Mouse (Mus musculus) lung, postnatal 0 days (tissue): ENCODE data around the gene Otud5. TPM values are rescaled to one million over a fixed set of nuclear protein-coding genes. Genes with fewer than 3 reads are reported as not detected.
A peak's percentile ranks its signal among the peaks of the same experiment; 100 is the strongest.
"Not testable (repeated sequence)": the region's sequence is repeated elsewhere in the genome, so short reads cannot be mapped to it uniquely, and the experiment has no call there.

Source experiments
- ATAC-seq: fragments of 200-750 bp; cut with Nextera tagmentation; 2 replicates; pipeline ENCODE4 v1.8.0; 2017; ENCODE audit warnings: moderate library complexity
- DNase-seq: peaks from one replicate; pipeline ENCODE4 v3.0.0-alpha.2; 2016; ENCODE audit warnings: low spot score
- H3K27ac ChIP-seq: fragments of 300-500 bp; sonication (generic); 2 replicates; pipeline ENCODE4 v1.5.1; 2014; ENCODE audit warnings: antibody characterized with exemption, mild to moderate bottlenecking, low read length, mixed read lengths
- H3K27me3 ChIP-seq: fragments of 300-500 bp; sonication (generic); replicated peaks from 2 replicates; pipeline ENCODE4 v1.6.1; 2014; ENCODE audit warnings: low read length, mixed read lengths; ENCODE audit not compliant: insufficient read depth
- H3K36me3 ChIP-seq: fragments of 300-500 bp; sonication (generic); 2 replicates; pipeline ENCODE4 v1.6.1; 2014; ENCODE audit warnings: low read length, mixed read lengths; ENCODE audit not compliant: insufficient read depth
- H3K4me1 ChIP-seq: fragments of 300-500 bp; sonication (generic); 2 replicates; pipeline ENCODE4 v1.6.1; 2014; ENCODE audit warnings: antibody characterized with exemption, low read depth, low read length, mixed read lengths; ENCODE audit not compliant: insufficient read depth
- H3K4me2 ChIP-seq: fragments of 300-500 bp; sonication (generic); replicated peaks from 2 replicates; pipeline ENCODE4 v1.6.1; 2014; ENCODE audit warnings: low read depth, mild to moderate bottlenecking, low read length, moderate library complexity, mixed read lengths
- H3K4me3 ChIP-seq: fragments of 300-500 bp; sonication (generic); 2 replicates; pipeline ENCODE4 v1.5.1; 2014; ENCODE audit warnings: low read depth, low read length
- H3K9ac ChIP-seq: fragments of 300-500 bp; sonication (generic); replicated peaks from 2 replicates; pipeline ENCODE4 v1.6.1; 2014; ENCODE audit warnings: low read depth, mild to moderate bottlenecking
- H3K9me3 ChIP-seq: fragments of 300-500 bp; sonication (generic); 2 replicates; pipeline ENCODE4 v1.6.1; 2016; ENCODE audit warnings: low read length, mixed read lengths
- CTCF ChIP-seq: IDR thresholded peaks from 2 replicates; pipeline ENCODE4 v1.5.1; 2016; ENCODE audit warnings: antibody characterized with exemption, mild to moderate bottlenecking
- EP300 ChIP-seq: IDR thresholded peaks from 2 replicates; pipeline ENCODE4 v1.6.1; 2016; ENCODE audit warnings: antibody characterized with exemption, mild to moderate bottlenecking, control low read depth
- WGBS: fragments of 180-500 bp; shearing (Covaris S2); extraction: QIAGEN DNeasy Blood & Tissue Kit; methylation state at CpG from one replicate; pipeline ENCODE4 v1.1.7; 2014; 5-methylcytosine and 5-hydroxymethylcytosine counted together
- polyA plus RNA-seq: library from polyadenylated mRNA; unstranded; fragments of >200 nt; fragmentation: Nextera tagmentation; extraction: Ambion mirVana; gene quantifications from 2 replicates; pipeline ENCODE4 v1.2.1, GENCODE M21; 2015

The Otud5 gene
- polyA plus RNA-seq = 29.0 and 30.3 TPM in 2 replicates

GRCm38 (mm10) chrX:7841163-7842162 is at the start of gene Otud5:
Gene Otud5, plus strand, starts transcription at chrX:7841364.
- DNase-seq (peak; percentile 97), ATAC-seq (peak; percentile 97)
- Histone ChIP-seq H3K4me2 (peak within 1 kb of the TSS; percentile 58), H3K27me3 (no peaks in the 10 kb centered on the region), H3K36me3 (no peaks in the 10 kb centered on the region), H3K27ac (peak within 1 kb of the TSS; percentile 93), H3K4me3 (peak within 1 kb of the TSS; percentile 68), H3K9me3 (no peaks in the 10 kb centered on the region), H3K4me1 (no peaks in the 10 kb centered on the region), H3K9ac (peak within 1 kb of the TSS; percentile 70)
- TF ChIP-seq EP300 = no peak
- TF ChIP-seq CTCF = 0 out of 2 replicates have a peak, but pooled peaks have one; percentile 2
- WGBS = 11% methylated on average over 62 of the region's 74 CpGs

- ATAC-seq = no peak
- H3K9me3 ChIP-seq = no peaks in the 10 kb centered on the region
- no peaks in the 10 kb centered on the region for H3K36me3 ChIP-seq
- DNase-seq = peak; percentile 47
- H3K27ac ChIP-seq = no peak overlapping the region
- H3K9ac ChIP-seq = no peak overlapping the region
- H3K27me3 ChIP-seq = no peaks in the 10 kb centered on the region
- H3K4me2 ChIP-seq = no peak overlapping the region
- H3K4me1 ChIP-seq = no peaks in the 10 kb centered on the region; the same call in 1 of the 2 replicates
- 31% methylated on average over 3 of the region's 3 CpGs for WGBS
- TF ChIP-seq CTCF (peak; percentile 53), EP300 (no peak)
- H3K4me3 ChIP-seq = no peak overlapping the region
Measured at GRCm38 (mm10) chrX:7793361-7793760, 47.8 kb upstream of the Otud5 start.

GRCm38 (mm10) chrX:7795016-7795415 is 46.1 kb upstream of the Otud5 start:
- Histone ChIP-seq H3K27ac (no peak overlapping the region), H3K4me3 (no peak overlapping the region), H3K36me3 (no peaks in the 10 kb centered on the region), H3K9ac (no peak overlapping the region), H3K4me1 (no peaks in the 10 kb centered on the region; the same call in 1 of the 2 replicates), H3K9me3 (no peaks in the 10 kb centered on the region), H3K27me3 (no peaks in the 10 kb centered on the region), H3K4me2 (no peak overlapping the region)
- no peak for TF ChIP-seq CTCF
- no peak for TF ChIP-seq EP300
- DNase-seq = no peak
- WGBS = 31% methylated on average over 7 of the region's 7 CpGs
- ATAC-seq = no peak

- Histone ChIP-seq H3K27ac (no peak overlapping the region), H3K4me1 (no peaks in the 10 kb centered on the region), H3K36me3 (no peaks in the 10 kb centered on the region), H3K9ac (no peak overlapping the region), H3K4me2 (no peak overlapping the region), H3K9me3 (no peaks in the 10 kb centered on the region), H3K27me3 (no peaks in the 10 kb centered on the region), H3K4me3 (no peak overlapping the region)
- 73% methylated on average over 3 of the region's 3 CpGs for WGBS
- no peak for ATAC-seq
- no peak for DNase-seq
- TF ChIP-seq EP300 (no peak), CTCF (no peak)
Measured at GRCm38 (mm10) chrX:7797327-7797726, 43.8 kb upstream of the Otud5 start.

GRCm38 (mm10) chrX:7802157-7802556 is 39.0 kb upstream of the Otud5 start:
- not testable (repeated sequence) for H3K27me3 ChIP-seq, H3K4me3 ChIP-seq, H3K4me1 ChIP-seq, H3K4me2 ChIP-seq, H3K9me3 ChIP-seq, DNase-seq, ATAC-seq, H3K36me3 ChIP-seq, H3K9ac ChIP-seq, H3K27ac ChIP-seq
- 88% methylated on average over 2 of the region's 2 CpGs for WGBS

- H3K9me3 ChIP-seq, H3K27me3 ChIP-seq, H3K9ac ChIP-seq, ATAC-seq, H3K4me1 ChIP-seq, H3K4me3 ChIP-seq, H3K36me3 ChIP-seq, H3K27ac ChIP-seq, H3K4me2 ChIP-seq: not testable (repeated sequence)
- 55% methylated on average over 8 of the region's 8 CpGs for WGBS
- peak; percentile 55 for TF ChIP-seq CTCF
- DNase-seq = peak; percentile 10
Measured at GRCm38 (mm10) chrX:7815016-7815415, 26.1 kb upstream of the Otud5 start.
